Mouse (Mus musculus) stomach, postnatal 0 days (tissue): ENCODE measurements around the gene Plxnc1. TPM values are rescaled to one million over a fixed set of nuclear protein-coding genes. Genes with fewer than 3 reads are reported as not detected.

Experiments used
- ATAC-seq: fragments of 200-750 bp; cut with Nextera tagmentation; 2 replicates; pipeline ENCODE4 v1.8.0; 2017; ENCODE audit not compliant: low FRiP score, low TSS enrichment
- DNase-seq: peaks from one replicate; pipeline ENCODE4 v3.0.0-alpha.2; 2016; ENCODE audit warnings: low spot score
- H3K27ac ChIP-seq: fragments of 300-500 bp; sonication (generic); replicated peaks from 2 replicates; pipeline ENCODE4 v1.5.1; 2014; ENCODE audit warnings: mild to moderate bottlenecking, control low read depth
- H3K27me3 ChIP-seq: fragments of 300-500 bp; sonication (generic); 2 replicates; pipeline ENCODE4 v1.6.1; 2014; ENCODE audit warnings: low read length; ENCODE audit not compliant: control insufficient read depth, insufficient read depth
- H3K36me3 ChIP-seq: fragments of 300-500 bp; sonication (generic); 2 replicates; pipeline ENCODE4 v1.6.1; 2014; ENCODE audit warnings: low read length, mixed read lengths; ENCODE audit not compliant: control insufficient read depth, insufficient read depth
- H3K4me1 ChIP-seq: fragments of 300-500 bp; sonication (generic); replicated peaks from 2 replicates; pipeline ENCODE4 v1.6.1; 2014; ENCODE audit warnings: antibody characterized with exemption; ENCODE audit not compliant: control insufficient read depth, insufficient read depth
- H3K4me2 ChIP-seq: fragments of 300-500 bp; sonication (generic); replicated peaks from 2 replicates; pipeline ENCODE4 v1.6.1; 2014; ENCODE audit warnings: low read depth, mild to moderate bottlenecking, control low read depth, moderate library complexity
- H3K4me3 ChIP-seq: fragments of 300-500 bp; sonication (generic); 2 replicates; pipeline ENCODE4 v1.5.1; 2014; ENCODE audit warnings: low read depth, low read length, control low read depth
- H3K9ac ChIP-seq: fragments of 300-500 bp; sonication (generic); 2 replicates; pipeline ENCODE4 v1.6.1; 2014; ENCODE audit warnings: mild to moderate bottlenecking, low read length, control low read depth, mixed read lengths
- H3K9me3 ChIP-seq: fragments of 300-500 bp; sonication (generic); 2 replicates; pipeline ENCODE4 v1.6.1; 2016; ENCODE audit warnings: low read length; ENCODE audit not compliant: control insufficient read depth
- CTCF ChIP-seq: IDR thresholded peaks from 2 replicates; pipeline ENCODE4 v1.5.1; 2016; ENCODE audit warnings: antibody characterized with exemption, low read depth, mild to moderate bottlenecking, moderate library complexity
- EP300 ChIP-seq: optimal IDR thresholded peaks from 2 replicates; pipeline ENCODE3; 2016; ENCODE audit warnings: antibody characterized with exemption
- WGBS: fragments of 180-500 bp; shearing (Covaris S2); extraction: QIAGEN DNeasy Blood & Tissue Kit; methylation state at CpG from one replicate; pipeline ENCODE4 v1.1.7; 2014; 5-methylcytosine and 5-hydroxymethylcytosine counted together
- polyA plus RNA-seq: library from polyadenylated mRNA; unstranded; fragments of >200 nt; fragmentation: Nextera tagmentation; extraction: Ambion mirVana; gene quantifications from 2 replicates; pipeline ENCODE4 v1.2.1, GENCODE M21; 2015

Plxnc1 gene
- polyA plus RNA-seq, 1 experiment from 2014 or later, result 0.67 TPM

GRCm38 (mm10) chr10:94844692-94845091, 99.9 kb downstream of the Plxnc1 start:
- ATAC-seq, result no peak
- Histone ChIP-seq H3K9ac (no peak overlapping the region), H3K4me1 (no peaks in the 10 kb centered on the region)

GRCm38 (mm10) chr10:94835874-94836273, 108.8 kb downstream of the Plxnc1 start:
- no peak overlapping the region for H3K4me2 ChIP-seq
- H3K9ac ChIP-seq, result no peak overlapping the region
- H3K27ac ChIP-seq, result no peak overlapping the region
- no peak overlapping the region for H3K4me3 ChIP-seq
- 86% methylated on average over 9 of the region's 9 CpGs for WGBS
- DNase-seq (no peak), ATAC-seq (no peak)
- no peaks in the 10 kb centered on the region for H3K27me3 ChIP-seq
- H3K4me1 ChIP-seq, result no peaks in the 10 kb centered on the region
- TF ChIP-seq EP300, result no peak
- TF ChIP-seq CTCF, result no peak
- no peaks in the 10 kb centered on the region for H3K9me3 ChIP-seq
- no peaks in the 10 kb centered on the region for H3K36me3 ChIP-seq

More at GRCm38 (mm10) chr10:94844692-94845091, 99.9 kb downstream of the Plxnc1 start:
- Histone ChIP-seq H3K4me2 (no peak overlapping the region), H3K4me3 (no peak overlapping the region), H3K36me3 (no peaks in the 10 kb centered on the region), H3K27me3 (no peaks in the 10 kb centered on the region), H3K9me3 (no peaks in the 10 kb centered on the region), H3K27ac (no peak overlapping the region)
- TF ChIP-seq CTCF (no peak), EP300 (no peak)
- no peak for DNase-seq
- WGBS, result 79% methylated on average over 6 of the region's 6 CpGs

- peak; percentile 82 for DNase-seq
- Histone ChIP-seq H3K9ac (peak overlapping the region; percentile 41; the same call in 1 of the 2 replicates), H3K27me3 (no peaks in the 10 kb centered on the region), H3K4me3 (peak overlapping the region; percentile 30), H3K4me2 (peak overlapping the region; percentile 52), H3K9me3 (no peaks in the 10 kb centered on the region), H3K27ac (peak overlapping the region; percentile 84), H3K4me1 (peaks cover 3% of the 10 kb centered on the region; the same call in 1 of the 2 replicates), H3K36me3 (no peaks in the 10 kb centered on the region)
- WGBS, result 10% methylated on average over 6 of the region's 6 CpGs
- peak; percentile 76; the same call in 1 of the 2 replicates for ATAC-seq
- TF ChIP-seq EP300, result no peak
- TF ChIP-seq CTCF, result no peak
These were observed 115.2 kb downstream of the Plxnc1 start for GRCm38 (mm10) chr10:94829407-94829806.

GRCm38 (mm10) chr10:94828734-94829230, 115.9 kb downstream of the Plxnc1 start:
- ATAC-seq (no peak), DNase-seq (no peak)
- H3K9me3 ChIP-seq, result no peaks in the 10 kb centered on the region
- peak overlapping the region; percentile 84; the same call in 1 of the 2 replicates for H3K27ac ChIP-seq
- TF ChIP-seq CTCF (no peak), EP300 (no peak)
- 90% methylated on average over 7 of the region's 7 CpGs for WGBS
- H3K27me3 ChIP-seq, result no peaks in the 10 kb centered on the region
- H3K4me3 ChIP-seq, result no peak overlapping the region
- no peaks in the 10 kb centered on the region for H3K36me3 ChIP-seq
- H3K9ac ChIP-seq, result no peak overlapping the region
- peaks cover 3% of the 10 kb centered on the region; the same call in 1 of the 2 replicates for H3K4me1 ChIP-seq
- H3K4me2 ChIP-seq, result peak overlapping the region; percentile 52

GRCm38 (mm10) chr10:94827890-94828733, 116.5 kb downstream of the Plxnc1 start:
- ATAC-seq (no peak), DNase-seq (no peak)
- Histone ChIP-seq H3K4me2 (no peak overlapping the region), H3K36me3 (no peaks in the 10 kb centered on the region), H3K27me3 (no peaks in the 10 kb centered on the region), H3K4me1 (peaks cover 3% of the 10 kb centered on the region; the same call in 1 of the 2 replicates), H3K9me3 (no peaks in the 10 kb centered on the region), H3K9ac (no peak overlapping the region), H3K27ac (no peak overlapping the region), H3K4me3 (no peak overlapping the region)
- TF ChIP-seq CTCF (no peak), EP300 (no peak)
- 88% methylated on average over 14 of the region's 14 CpGs for WGBS

GRCm38 (mm10) chr10:94827325-94827724, 117.3 kb downstream of the Plxnc1 start:
- WGBS, result 82% methylated on average over 10 of the region's 10 CpGs
- Histone ChIP-seq H3K4me3 (no peak overlapping the region), H3K4me1 (peaks cover 3% of the 10 kb centered on the region; the same call in 1 of the 2 replicates), H3K27ac (no peak overlapping the region), H3K36me3 (no peaks in the 10 kb centered on the region), H3K9me3 (no peaks in the 10 kb centered on the region), H3K27me3 (no peaks in the 10 kb centered on the region), H3K9ac (no peak overlapping the region), H3K4me2 (no peak overlapping the region)
- DNase-seq (no peak), ATAC-seq (no peak)
- TF ChIP-seq EP300, result no peak
- no peak for TF ChIP-seq CTCF
